Mouse (Mus musculus): ENCODE measurements around the gene Pmm2.

Gene Pmm2

GRCm38 (mm10) chr16:8637217-8638051 is at the start of gene Pmm2, which contains the start of gene Tmem186:
Gene Pmm2 (plus strand): TSS chr16:8637674.
Gene Tmem186 (minus strand): TSS chr16:8637712.
- DNase-seq (ENCODE audit: low read depth, low spot score) = peak; percentile 96

- DNase-seq (ENCODE audit: low read depth, low spot score) = no peak
These were observed 42.1 kb upstream of the Pmm2 start for GRCm38 (mm10) chr16:8595411-8595810.

- no peak for DNase-seq (ENCODE audit: low read depth, low spot score)
These were observed 41.1 kb upstream of the Pmm2 start for GRCm38 (mm10) chr16:8596336-8596735.

GRCm38 (mm10) chr16:8597516-8597915 is 40.0 kb upstream of the Pmm2 start:
- DNase-seq (ENCODE audit: low read depth, low spot score) = no peak

- no peak for DNase-seq (ENCODE audit: low read depth, low spot score)
These were observed 33.7 kb upstream of the Pmm2 start for GRCm38 (mm10) chr16:8603789-8604188.

- no peak for DNase-seq (ENCODE audit: low read depth, low spot score)
These were observed 27.1 kb upstream of the Pmm2 start for GRCm38 (mm10) chr16:8610397-8610796.

- no peak for DNase-seq (ENCODE audit: low read depth, low spot score)
These were observed 25.1 kb upstream of the Pmm2 start for GRCm38 (mm10) chr16:8612214-8613005.

GRCm38 (mm10) chr16:8613039-8613438 is 24.4 kb upstream of the Pmm2 start:
- no peak for DNase-seq (ENCODE audit: low read depth, low spot score)

GRCm38 (mm10) chr16:8613447-8613846 is 24.0 kb upstream of the Pmm2 start:
- DNase-seq (ENCODE audit: low read depth, low spot score) = no peak

- no peak for DNase-seq (ENCODE audit: low read depth, low spot score)
These were observed 17.7 kb upstream of the Pmm2 start for GRCm38 (mm10) chr16:8619659-8620314.

GRCm38 (mm10) chr16:8620315-8621115 is 17.0 kb upstream of the Pmm2 start:
- DNase-seq (ENCODE audit: low read depth, low spot score) = no peak

GRCm38 (mm10) chr16:8630419-8630818 is 7.1 kb upstream of the Pmm2 start:
- no peak for DNase-seq (ENCODE audit: low read depth, low spot score)

- no peak for DNase-seq (ENCODE audit: low read depth, low spot score)
These were observed 6.0 kb upstream of the Pmm2 start for GRCm38 (mm10) chr16:8631428-8631827.

GRCm38 (mm10) chr16:8636867-8637216 is 632 bp upstream of the Pmm2 start:
- no peak for DNase-seq (ENCODE audit: low read depth, low spot score)

GRCm38 (mm10) chr16:8638131-8638530 is 657 bp downstream of the Pmm2 start:
- DNase-seq (ENCODE audit: low read depth, low spot score) = no peak

- no peak for DNase-seq (ENCODE audit: low read depth, low spot score)
These were observed 2.2 kb downstream of the Pmm2 start for GRCm38 (mm10) chr16:8639466-8640191.

- DNase-seq (ENCODE audit: low read depth, low spot score) = peak; percentile 69
These were observed 6.4 kb downstream of the Pmm2 start for GRCm38 (mm10) chr16:8643855-8644254.

- DNase-seq (ENCODE audit: low read depth, low spot score) = no peak
These were observed 8.1 kb downstream of the Pmm2 start for GRCm38 (mm10) chr16:8645546-8645945.

GRCm38 (mm10) chr16:8650007-8650406 is 12.5 kb downstream of the Pmm2 start:
- DNase-seq (ENCODE audit: low read depth, low spot score) = no peak

- DNase-seq (ENCODE audit: low read depth, low spot score) = no peak
These were observed 17.6 kb downstream of the Pmm2 start for GRCm38 (mm10) chr16:8655108-8655507.

GRCm38 (mm10) chr16:8655599-8655998 is 18.1 kb downstream of the Pmm2 start:
- DNase-seq (ENCODE audit: low read depth, low spot score) = peak; percentile 54

Data from R1 (cell line).